Mouse (Mus musculus) urinary bladder, adult 18-20 months (tissue): ENCODE results near the gene Nrf1.
A peak's percentile ranks its signal among the peaks of the same experiment; 100 is the strongest.

Source experiments
- DNase-seq, 2 experiments: peaks; one replicate each; pipeline ENCODE4 v3.0.0; 2022; ENCODE audit warnings: low spot score in 2 of 2, mixed read lengths in 2 of 2

Gene Nrf1

GRCm38 (mm10) chr6:30047271-30048162 lies at the start of gene Nrf1:
Gene Nrf1, plus strand, starts transcription at chr6:30047988.
- DNase-seq, result peak; percentile 86 to 89

- no peak for DNase-seq
Measured at GRCm38 (mm10) chr6:29998140-29998539, 49.6 kb upstream of the Nrf1 start.

- no peak for DNase-seq
Measured at GRCm38 (mm10) chr6:29998771-29999170, 49.0 kb upstream of the Nrf1 start.

- no peak for DNase-seq
Measured at GRCm38 (mm10) chr6:30002628-30003027, 45.2 kb upstream of the Nrf1 start.

GRCm38 (mm10) chr6:30005851-30006250 lies 41.9 kb upstream of the Nrf1 start:
- DNase-seq, result no peak

GRCm38 (mm10) chr6:30009204-30009603 lies 38.6 kb upstream of the Nrf1 start:
- DNase-seq, result no peak

GRCm38 (mm10) chr6:30013520-30013919 lies 34.3 kb upstream of the Nrf1 start:
- no peak for DNase-seq

- no peak for DNase-seq
Measured at GRCm38 (mm10) chr6:30014187-30014864, 33.5 kb upstream of the Nrf1 start.

GRCm38 (mm10) chr6:30021241-30021640 lies 26.5 kb upstream of the Nrf1 start:
- DNase-seq, result no peak

- no peak for DNase-seq
Measured at GRCm38 (mm10) chr6:30021656-30022055, 26.1 kb upstream of the Nrf1 start.

- peak in 1 of 2 experiments; percentile 7 for DNase-seq
Measured at GRCm38 (mm10) chr6:30026799-30027198, 21.0 kb upstream of the Nrf1 start.

- no peak for DNase-seq
Measured at GRCm38 (mm10) chr6:30028358-30028757, 19.4 kb upstream of the Nrf1 start.

GRCm38 (mm10) chr6:30035112-30035511 lies 12.7 kb upstream of the Nrf1 start:
- no peak for DNase-seq

GRCm38 (mm10) chr6:30041498-30041897 lies 6.3 kb upstream of the Nrf1 start:
- DNase-seq, result no peak

- no peak for DNase-seq
Measured at GRCm38 (mm10) chr6:30042483-30042882, 5.3 kb upstream of the Nrf1 start.

GRCm38 (mm10) chr6:30048163-30048500 lies 344 bp downstream of the Nrf1 start:
- DNase-seq, result peak in 1 of 2 experiments; percentile 53

- DNase-seq, result peak; percentile 18 to 59
Measured at GRCm38 (mm10) chr6:30048501-30049353, 939 bp downstream of the Nrf1 start.

- no peak for DNase-seq
Measured at GRCm38 (mm10) chr6:30053116-30053515, 5.3 kb downstream of the Nrf1 start.

- DNase-seq, result no peak
Measured at GRCm38 (mm10) chr6:30062544-30062943, 14.8 kb downstream of the Nrf1 start.

GRCm38 (mm10) chr6:30065369-30065768 lies 17.6 kb downstream of the Nrf1 start:
- no peak for DNase-seq

- DNase-seq, result no peak
Measured at GRCm38 (mm10) chr6:30066746-30067145, 19.0 kb downstream of the Nrf1 start.

- DNase-seq, result no peak
Measured at GRCm38 (mm10) chr6:30072476-30072875, 24.7 kb downstream of the Nrf1 start.
